Mouse (Mus musculus) megakaryocyte, embryonic 14.5 days (primary cell): ENCODE data around the gene Ugt1a1.

Source experiments
- FLI1 ChIP-seq: IDR thresholded peaks from 2 replicates; pipeline ENCODE4 v1.6.1; 2012; ENCODE audit warnings: low read length, inconsistent platforms, mixed read lengths
- GATA1 ChIP-seq: IDR thresholded peaks from 3 replicates; pipeline ENCODE4 v1.6.1; 2012; ENCODE audit warnings: mixed read lengths, low read length, inconsistent platforms, borderline replicate concordance

DNA sequence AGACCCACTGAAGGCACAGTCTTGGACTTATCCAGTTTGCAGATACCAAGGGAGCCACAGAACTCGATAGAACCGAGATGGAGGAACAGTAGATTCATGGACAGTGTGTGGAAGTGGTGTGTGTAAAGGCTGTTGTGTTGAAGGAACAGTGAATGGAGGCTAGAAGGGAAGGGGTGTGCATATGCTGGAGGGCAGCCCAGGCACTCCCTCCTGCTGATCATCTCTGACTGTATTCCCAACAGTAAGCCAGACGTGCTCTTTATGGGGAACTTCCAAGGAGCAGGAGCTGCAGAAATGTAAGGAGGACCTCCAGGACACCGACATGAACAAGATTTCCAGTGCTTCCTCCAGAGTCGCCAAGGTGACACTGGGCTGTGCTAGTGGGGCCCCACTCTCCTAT is 38.3 kb downstream of the Ugt1a1 start:
- TF ChIP-seq FLI1: no peak
- TF ChIP-seq GATA1: no peak
